Mouse (Mus musculus) layer of hippocampus, adult 2 months (tissue): Measurements from ENCODE around the gene Heatr9. TPM values are rescaled to one million over a fixed set of nuclear protein-coding genes. Genes with fewer than 3 reads are reported as not detected.
A peak's percentile ranks its signal among the peaks of the same experiment; 100 is the strongest.
"Not testable (repeated sequence)": the region's sequence is repeated elsewhere in the genome, so short reads cannot be mapped to it uniquely, and the experiment has no call there.

ENCODE experiments used
- DNase-seq, 2 experiments: peaks; one replicate each; pipeline ENCODE4 v3.0.0; 2022; ENCODE audit warnings: low spot score in 2 of 2
- H3K27ac ChIP-seq: fragments of 200-600 bp; 2 replicates; pipeline ENCODE4 v1.8.1; 2022
- H3K4me3 ChIP-seq: fragments of 200-600 bp; 2 replicates; pipeline ENCODE4 v1.8.1; 2022; ENCODE audit warnings: mild to moderate bottlenecking
- CTCF ChIP-seq: fragments of 200-600 bp; conservative IDR thresholded peaks from 2 replicates; pipeline ENCODE4 v1.8.1; 2022; ENCODE audit warnings: antibody characterized with exemption, mild to moderate bottlenecking, moderate library complexity
- long read RNA-seq, 2 experiments: library from polyadenylated mRNA; stranded (forward); transcript quantifications; one replicate each; pipeline ENCODE4 v2.0.0; 2021; ENCODE audit warnings: borderline mapping rate in 2 of 2
- total RNA-seq, 2 experiments: library from RNA; stranded (reverse); gene quantifications; 2 replicates each; pipeline ENCODE4 v1.2.3; 2021

The Heatr9 gene
- total RNA-seq = not detected
- long read RNA-seq, experiment 1 = 0 reads
- long read RNA-seq, experiment 2 = 0 reads

- no peak for DNase-seq
- TF ChIP-seq CTCF = no peak
- H3K4me3 ChIP-seq = no peak within 1 kb of the TSS
- H3K27ac ChIP-seq = no peak within 1 kb of the TSS
Measured at GRCm38 (mm10) chr11:83522075-83522474, at the start of gene Heatr9. TSS of gene Heatr9 (minus strand) at chr11:83522175.

- no peak overlapping the region for H3K4me3 ChIP-seq
- TF ChIP-seq CTCF = no peak
- no peak for DNase-seq
- H3K27ac ChIP-seq = no peak overlapping the region
Measured at GRCm38 (mm10) chr11:83570189-83570588, 48.2 kb upstream of the Heatr9 start.

GRCm38 (mm10) chr11:83569249-83569648, 47.3 kb upstream of the Heatr9 start:
- no peak for DNase-seq
- no peak for TF ChIP-seq CTCF
- H3K27ac ChIP-seq = no peak overlapping the region
- no peak overlapping the region for H3K4me3 ChIP-seq

- Histone ChIP-seq H3K4me3 (no peak overlapping the region), H3K27ac (no peak overlapping the region)
- TF ChIP-seq CTCF = no peak
- DNase-seq = no peak
Measured at GRCm38 (mm10) chr11:83568786-83569185, 46.8 kb upstream of the Heatr9 start.

GRCm38 (mm10) chr11:83568061-83568460, 46.1 kb upstream of the Heatr9 start:
- no peak overlapping the region for H3K4me3 ChIP-seq
- no peak overlapping the region for H3K27ac ChIP-seq
- TF ChIP-seq CTCF = no peak
- no peak for DNase-seq

- TF ChIP-seq CTCF = no peak
- Histone ChIP-seq H3K27ac (no peak overlapping the region), H3K4me3 (no peak overlapping the region)
- no peak for DNase-seq
Measured at GRCm38 (mm10) chr11:83567311-83567710, 45.3 kb upstream of the Heatr9 start.

- no peak for DNase-seq
- no peak for TF ChIP-seq CTCF
- H3K4me3 ChIP-seq = no peak overlapping the region
- no peak overlapping the region for H3K27ac ChIP-seq
Measured at GRCm38 (mm10) chr11:83566617-83567016, 44.6 kb upstream of the Heatr9 start.

GRCm38 (mm10) chr11:83563754-83564153, 41.8 kb upstream of the Heatr9 start:
- no peak overlapping the region for H3K4me3 ChIP-seq
- H3K27ac ChIP-seq = no peak overlapping the region
- DNase-seq = peak in 1 of 2 experiments; percentile 44
- no peak for TF ChIP-seq CTCF

- no peak for TF ChIP-seq CTCF
- no peak for DNase-seq
- H3K27ac ChIP-seq = no peak overlapping the region
- H3K4me3 ChIP-seq = no peak overlapping the region
Measured at GRCm38 (mm10) chr11:83562311-83562887, 40.4 kb upstream of the Heatr9 start.

- Histone ChIP-seq H3K4me3 (no peak overlapping the region), H3K27ac (no peak overlapping the region)
- no peak for TF ChIP-seq CTCF
- DNase-seq = no peak
Measured at GRCm38 (mm10) chr11:83560405-83560804, 38.4 kb upstream of the Heatr9 start.

GRCm38 (mm10) chr11:83557074-83557473, 35.1 kb upstream of the Heatr9 start:
- Histone ChIP-seq H3K27ac (no peak overlapping the region; the same call in 1 of the 2 replicates), H3K4me3 (no peak overlapping the region)
- TF ChIP-seq CTCF = no peak
- DNase-seq = no peak

GRCm38 (mm10) chr11:83556085-83556781, 34.3 kb upstream of the Heatr9 start:
- H3K4me3 ChIP-seq = no peak overlapping the region
- TF ChIP-seq CTCF = peak; percentile 91
- H3K27ac ChIP-seq = no peak overlapping the region; the same call in 1 of the 2 replicates
- DNase-seq = peak; percentile 41 to 58

GRCm38 (mm10) chr11:83551668-83552067, 29.7 kb upstream of the Heatr9 start:
- TF ChIP-seq CTCF = no peak
- Histone ChIP-seq H3K27ac (no peak overlapping the region), H3K4me3 (no peak overlapping the region)
- no peak for DNase-seq

- H3K27ac ChIP-seq, H3K4me3 ChIP-seq, DNase-seq: not testable (repeated sequence)
Measured at GRCm38 (mm10) chr11:83551037-83551436, 29.1 kb upstream of the Heatr9 start.
